Mouse (Mus musculus): Measurements from ENCODE around the gene Etnk2. TPM values are rescaled to one million over a fixed set of nuclear protein-coding genes. Genes with fewer than 3 reads are reported as not detected.

Etnk2 gene
- total RNA-seq, 4 experiments from 2014 or later = 6.0 to 34.7 (median 13.4) TPM

DNA sequence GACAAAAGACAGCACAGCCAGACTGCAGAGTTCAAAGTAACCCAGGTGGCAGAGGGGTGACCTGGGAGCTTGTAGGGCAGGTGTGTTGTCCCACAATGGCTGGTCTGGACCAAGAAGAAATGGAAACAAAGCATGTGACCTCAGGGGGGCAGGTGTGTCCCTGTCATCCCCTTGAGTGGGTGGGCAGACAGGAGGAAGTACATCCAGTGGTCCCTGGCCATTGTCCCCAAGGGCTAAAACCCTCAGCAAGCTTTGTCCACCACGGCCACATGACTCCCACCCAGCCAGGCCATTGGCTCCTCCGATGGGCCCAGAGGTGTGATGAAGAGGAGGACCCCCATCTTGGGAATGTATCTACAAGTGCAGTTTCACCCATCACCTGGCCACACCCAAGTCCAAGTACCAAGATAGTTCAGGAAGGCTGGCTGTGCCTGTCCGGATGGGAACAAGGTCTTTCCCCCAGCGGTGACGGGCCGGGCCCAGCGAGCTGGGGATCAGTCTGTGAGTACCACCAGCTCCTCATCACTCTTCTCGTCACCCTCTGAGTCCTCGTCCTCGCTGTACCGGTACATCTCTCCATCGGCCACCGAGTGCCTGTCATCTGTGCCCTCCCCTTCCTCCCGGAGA is 19.9 kb downstream of the Etnk2 start:
- DNase-seq = no peak

DNA sequence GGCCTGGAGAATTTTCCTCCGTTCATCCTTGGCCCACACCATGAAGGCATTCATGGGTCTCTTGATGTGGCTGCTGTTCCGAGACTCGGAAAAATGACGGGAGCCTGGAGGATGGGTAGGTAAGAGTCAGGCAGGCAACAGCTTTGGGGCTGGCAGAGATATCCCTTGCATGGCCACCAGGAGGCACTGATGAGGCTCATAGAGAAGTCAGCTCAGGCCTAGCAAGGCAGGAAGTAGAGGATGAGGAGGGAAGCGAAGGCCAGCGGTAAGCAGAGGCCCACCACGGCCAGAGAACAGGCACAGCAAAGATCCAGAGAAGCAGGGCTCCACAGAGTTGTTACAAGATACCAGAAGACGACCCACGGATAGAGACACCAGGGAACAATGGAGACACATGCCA is 22.1 kb downstream of the Etnk2 start:
- DNase-seq = no peak

DNA sequence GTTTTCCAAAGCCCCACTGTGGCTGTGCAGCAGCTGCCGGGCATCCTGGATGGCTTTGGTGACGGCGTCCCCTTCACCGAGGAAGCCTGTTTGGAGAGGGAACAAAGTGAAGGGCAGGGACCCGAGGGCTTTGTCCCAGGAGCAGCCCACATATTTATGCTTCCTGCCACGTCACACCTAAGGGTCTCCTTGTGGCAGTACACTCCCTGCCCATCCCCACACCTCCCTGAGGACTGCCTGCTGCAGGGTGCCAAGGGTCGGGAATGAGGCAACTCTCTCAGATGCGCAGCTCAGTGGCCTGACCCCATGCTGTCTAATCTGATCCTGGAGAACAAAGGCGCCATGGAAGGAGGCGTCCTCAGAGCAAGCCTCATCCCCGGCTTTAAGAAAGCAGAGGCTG is 22.8 kb downstream of the Etnk2 start:
- DNase-seq = no peak

DNA sequence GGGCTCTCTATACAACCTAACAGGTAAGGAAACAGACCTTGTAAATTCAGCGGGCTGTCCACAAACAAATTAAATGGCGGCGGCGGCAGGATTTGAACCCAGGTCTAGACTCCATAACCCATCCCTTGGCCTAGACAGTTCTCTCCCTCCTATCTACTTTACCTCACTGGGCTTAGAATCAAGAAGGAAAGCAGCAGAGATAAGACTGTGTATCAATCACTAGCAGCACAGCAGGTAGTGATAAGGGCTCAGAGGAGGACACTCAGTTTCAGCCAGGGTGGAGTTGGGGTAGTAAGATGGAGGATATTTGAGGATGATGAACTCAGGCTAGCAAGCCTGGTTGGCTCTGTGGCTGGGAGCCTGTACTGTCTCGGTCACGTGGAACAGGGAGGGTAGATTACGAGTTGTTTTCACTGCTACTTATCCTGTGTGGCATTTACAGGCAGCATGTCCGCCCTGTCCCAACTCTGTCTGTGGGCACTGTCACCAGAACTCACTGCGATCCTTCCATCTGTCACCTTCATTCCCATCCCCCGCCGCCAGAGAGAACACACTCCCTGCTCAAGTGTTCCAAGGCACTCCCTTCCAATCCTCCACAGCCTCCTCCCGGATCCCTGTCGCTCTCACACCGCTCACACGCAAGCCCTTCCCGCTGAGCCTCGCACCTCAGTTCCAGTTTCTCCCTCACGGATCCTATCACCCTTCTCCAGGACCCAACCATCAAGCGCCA is 24.3 kb downstream of the Etnk2 start:
- DNase-seq = no peak

DNA sequence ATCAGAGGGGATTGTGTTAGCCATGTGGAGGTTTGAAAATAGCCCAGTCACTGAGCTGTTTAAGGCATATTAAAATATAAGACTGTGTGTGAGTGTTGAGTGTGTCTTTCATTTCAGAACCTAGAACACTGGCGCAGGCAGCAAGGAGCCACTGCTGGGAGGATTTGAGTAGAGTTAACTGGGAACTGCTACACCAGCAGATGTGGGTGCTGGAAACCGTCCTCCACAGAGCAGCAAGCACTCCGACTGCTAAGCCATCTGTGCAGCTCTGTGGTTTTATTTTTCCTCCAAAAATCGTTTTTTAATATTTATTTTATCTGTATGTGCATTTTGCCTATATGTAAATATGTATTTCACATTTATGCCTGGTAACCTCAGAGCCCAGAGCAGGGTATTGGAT is 31.3 kb downstream of the Etnk2 start:
- DNase-seq = no peak

DNA sequence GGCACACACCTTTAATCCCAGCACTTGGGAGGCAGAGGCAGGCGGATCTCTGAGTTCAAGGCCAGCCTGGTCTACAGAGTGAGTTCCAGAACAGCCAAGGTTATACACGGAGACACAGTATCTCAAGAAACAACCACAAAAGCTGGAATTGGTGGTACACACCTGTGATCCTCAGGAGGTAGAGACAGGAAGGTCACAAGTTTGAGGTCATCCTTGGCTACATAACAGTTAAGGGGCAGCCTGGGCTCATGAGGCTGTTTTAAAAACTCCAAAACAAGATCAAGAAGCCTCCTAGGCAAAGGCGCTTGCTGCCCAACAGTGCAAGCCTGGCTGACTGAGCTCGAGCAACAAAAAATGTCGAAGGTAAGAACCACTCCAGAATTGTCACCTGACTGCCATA is 33.3 kb downstream of the Etnk2 start:
- DNase-seq = no peak

DNA sequence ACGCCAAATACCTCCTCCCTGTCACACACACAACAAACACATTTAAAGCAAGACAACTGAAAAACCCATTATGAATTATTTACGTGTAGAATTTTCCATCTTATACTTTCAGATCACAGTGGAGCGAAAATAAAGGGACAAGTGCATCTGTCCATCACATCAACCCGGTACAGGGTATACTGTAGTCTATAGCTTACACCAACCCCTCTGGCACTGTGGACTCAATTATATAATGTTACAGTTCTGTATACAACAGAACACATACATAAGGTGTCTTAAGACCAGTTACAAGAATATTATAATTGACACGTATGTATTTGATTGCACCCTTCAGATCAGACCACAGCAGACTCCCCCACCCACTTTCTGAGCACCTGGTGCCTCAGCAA is 33.7 kb downstream of the Etnk2 start:
- no peak for DNase-seq

DNA sequence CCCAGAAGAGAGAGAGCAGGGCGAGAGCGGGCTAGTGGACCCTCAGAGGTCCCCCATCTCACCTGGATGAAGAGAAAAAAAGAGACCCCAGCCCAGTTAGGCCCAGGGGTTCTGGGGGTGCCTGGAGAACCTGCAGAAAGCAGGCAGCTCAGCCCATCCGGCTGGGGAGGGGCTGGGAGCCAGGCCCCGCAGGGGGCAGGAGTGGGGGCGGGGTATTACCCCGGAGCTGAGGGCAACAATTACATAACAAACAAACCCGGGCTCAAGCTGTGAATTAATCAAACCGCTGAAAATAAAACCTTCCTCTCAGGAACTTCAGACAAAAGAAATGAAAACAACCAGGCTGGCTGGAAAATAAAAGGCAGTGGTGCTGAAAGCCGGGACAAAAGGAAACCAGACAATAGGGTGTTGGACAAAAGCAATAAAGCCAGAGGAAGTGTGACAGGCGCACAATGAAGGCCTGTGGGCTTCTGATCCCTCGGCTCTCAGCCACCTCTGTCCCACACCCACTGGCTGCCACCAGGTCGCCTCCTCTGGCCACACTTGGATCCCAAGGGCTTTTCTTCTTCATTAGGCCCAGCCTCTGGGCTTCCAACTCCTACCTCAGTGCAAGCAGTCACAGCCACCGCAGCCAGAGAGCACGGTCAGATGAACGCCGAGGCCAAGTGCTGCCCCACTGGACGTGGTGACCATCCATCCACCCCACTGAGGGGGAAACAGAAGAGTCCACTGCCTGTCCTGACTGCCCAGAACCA is 34.3 kb downstream of the Etnk2 start:
- no peak for DNase-seq

DNA sequence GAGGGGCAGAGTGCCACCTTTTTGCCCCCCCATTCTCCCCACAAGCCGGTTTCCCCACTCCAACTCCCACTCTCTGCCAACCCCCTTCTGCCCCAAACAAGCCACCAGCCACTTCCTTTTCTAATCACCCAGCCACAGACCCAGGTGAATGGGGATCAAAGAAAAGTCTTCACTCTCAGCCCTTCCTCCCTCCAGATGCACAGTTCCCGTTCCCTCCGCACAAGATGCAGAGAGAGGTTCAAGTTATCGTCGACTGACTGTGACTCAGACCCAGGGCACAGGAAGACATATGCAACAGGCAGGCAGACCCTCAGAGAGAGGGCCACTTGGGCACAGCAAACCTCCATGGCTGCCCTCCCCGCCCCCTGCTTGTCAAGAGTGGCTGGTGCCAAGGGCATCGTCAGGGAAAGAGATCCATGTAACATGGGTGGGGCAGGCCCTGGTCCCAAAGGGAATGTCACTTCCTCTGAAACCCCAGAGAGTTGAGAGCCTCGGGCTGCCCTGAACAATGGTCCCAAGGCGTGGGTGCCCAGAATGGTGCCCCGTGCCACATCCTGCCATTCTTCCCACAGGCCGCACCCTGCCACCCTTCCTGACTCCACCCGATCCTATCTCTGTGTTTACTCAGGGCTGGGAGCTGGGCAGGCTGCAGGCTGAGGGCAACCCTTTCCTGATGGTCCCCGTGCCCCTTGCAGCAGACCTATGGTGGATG is 36.8 kb downstream of the Etnk2 start:
- no peak for DNase-seq

DNA sequence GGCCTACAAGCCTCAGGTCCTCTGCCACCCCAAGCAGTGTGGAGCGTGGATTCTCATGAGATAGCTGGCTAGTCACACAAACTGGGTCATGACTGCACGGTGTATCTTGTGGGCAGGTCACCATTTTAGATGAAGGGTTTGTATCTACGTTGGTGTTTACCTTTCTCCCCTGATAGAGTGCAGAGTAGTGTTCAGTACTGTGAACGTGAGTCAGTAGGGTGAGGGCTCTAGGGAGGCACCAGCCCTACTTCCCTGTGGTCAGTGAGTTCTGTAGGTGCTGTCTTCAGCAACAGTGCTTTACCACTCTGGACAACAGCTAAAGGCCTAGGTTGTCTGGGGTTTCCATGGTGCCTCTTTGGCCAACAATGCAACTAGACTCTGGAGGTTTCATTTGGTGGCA is 40.6 kb downstream of the Etnk2 start:
- no peak for DNase-seq

DNA sequence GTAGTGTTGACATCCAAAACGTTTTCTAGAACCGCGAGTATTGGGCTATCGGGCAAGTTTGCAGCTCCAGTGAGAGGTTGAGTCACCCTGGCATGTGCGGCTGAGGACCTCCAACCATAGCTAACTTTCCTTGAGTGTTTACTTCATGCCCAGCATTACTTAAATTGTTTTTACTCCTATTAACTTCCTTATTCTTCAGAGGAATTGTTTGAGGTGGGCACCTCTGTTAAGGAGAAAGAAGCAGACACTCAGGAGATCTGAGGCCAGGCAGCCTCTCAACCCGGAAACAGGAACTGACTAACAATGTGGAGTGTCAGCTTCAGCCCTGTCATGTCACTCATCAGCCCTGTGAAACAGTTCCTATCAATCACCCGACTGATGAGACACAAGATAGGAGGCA is 43.2 kb downstream of the Etnk2 start:
- DNase-seq = no peak

DNA sequence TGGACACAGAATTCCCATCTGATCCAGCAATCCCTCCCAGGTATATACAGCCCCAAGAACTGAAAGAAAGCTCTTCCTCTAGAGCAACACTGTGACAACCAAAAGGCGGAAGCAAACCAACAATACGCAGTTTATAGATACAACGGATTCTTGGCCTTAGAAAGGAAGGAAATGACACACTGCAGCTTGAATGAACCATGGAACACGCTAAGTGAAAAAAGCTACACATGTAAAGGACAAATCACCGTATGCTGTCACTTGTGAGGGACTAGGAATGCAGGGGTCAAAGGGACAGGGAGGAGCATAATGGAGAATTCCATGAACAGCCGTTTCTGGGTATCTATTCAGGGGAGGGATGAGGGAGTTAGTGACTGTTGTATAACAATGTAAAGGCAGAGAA is 44.1 kb downstream of the Etnk2 start:
- DNase-seq = no peak

DNA sequence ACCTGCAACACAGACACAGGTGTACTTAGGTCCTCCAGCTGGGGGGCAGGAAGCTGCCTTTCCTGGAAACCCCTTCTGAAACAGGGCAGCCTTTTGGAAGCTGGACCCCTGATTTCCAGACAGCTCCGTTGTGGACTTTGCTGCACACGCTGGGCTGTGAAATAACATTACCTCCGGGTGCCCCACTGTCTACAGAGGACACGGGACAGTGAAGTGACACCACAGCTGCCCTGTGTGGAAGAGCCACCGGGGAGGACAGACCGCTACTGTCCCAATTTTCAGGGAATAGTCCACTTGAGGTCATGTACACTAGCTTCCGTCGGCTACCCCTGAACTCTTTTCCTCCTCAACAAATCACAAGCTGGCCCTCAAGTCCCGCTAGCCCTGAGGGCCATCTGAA is 44.9 kb downstream of the Etnk2 start:
- no peak for DNase-seq

DNA sequence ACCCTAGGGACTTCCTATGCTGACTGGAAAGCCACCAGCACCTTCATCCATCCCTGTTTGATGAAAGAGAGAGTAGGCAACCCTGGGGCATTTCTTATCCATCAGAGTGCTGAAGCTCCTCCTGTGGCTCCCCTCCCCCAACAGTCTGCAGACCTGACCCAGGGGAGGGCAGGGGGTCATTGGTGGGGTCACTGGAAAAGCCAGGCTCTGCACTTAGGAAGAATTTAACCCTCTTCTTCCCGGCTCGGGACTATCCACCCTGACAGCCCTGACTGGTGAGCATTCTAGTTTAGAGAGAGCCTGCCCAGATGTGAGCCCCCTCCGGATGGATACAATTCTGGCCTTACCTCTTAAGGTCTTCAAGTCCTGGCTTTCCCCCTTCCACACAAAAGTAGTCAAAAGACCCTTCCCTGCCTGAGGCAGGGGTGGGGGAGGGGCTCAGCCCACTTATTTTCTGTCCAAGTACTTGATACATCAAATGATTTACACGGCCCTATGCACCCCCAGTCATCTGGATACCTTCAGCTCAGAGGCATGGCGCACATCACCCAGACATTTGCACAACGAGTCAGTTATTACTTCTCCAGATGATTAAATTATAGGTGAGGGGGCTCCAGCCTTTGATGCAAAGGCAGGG is 45.6 kb downstream of the Etnk2 start:
- no peak for DNase-seq

DNA sequence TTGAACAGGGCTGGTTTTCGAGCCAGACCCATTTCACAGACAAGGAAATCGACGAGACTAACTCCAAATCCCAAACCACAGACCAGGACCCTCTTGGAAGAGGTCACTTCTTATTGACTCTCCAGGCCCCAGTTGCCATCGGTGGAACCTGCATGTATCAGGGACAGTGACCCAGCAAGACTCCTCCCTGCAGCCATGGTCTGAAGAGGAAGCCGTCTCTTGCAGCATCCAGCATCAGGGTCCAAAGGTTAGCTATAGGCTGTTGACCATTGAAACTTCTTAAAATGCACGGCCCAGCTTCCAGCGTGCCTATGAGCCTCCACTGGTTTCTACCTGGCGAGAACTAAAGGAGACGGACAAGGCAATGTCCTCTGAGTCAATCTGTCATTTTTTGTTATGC is 46.4 kb downstream of the Etnk2 start:
- DNase-seq = no peak

DNA sequence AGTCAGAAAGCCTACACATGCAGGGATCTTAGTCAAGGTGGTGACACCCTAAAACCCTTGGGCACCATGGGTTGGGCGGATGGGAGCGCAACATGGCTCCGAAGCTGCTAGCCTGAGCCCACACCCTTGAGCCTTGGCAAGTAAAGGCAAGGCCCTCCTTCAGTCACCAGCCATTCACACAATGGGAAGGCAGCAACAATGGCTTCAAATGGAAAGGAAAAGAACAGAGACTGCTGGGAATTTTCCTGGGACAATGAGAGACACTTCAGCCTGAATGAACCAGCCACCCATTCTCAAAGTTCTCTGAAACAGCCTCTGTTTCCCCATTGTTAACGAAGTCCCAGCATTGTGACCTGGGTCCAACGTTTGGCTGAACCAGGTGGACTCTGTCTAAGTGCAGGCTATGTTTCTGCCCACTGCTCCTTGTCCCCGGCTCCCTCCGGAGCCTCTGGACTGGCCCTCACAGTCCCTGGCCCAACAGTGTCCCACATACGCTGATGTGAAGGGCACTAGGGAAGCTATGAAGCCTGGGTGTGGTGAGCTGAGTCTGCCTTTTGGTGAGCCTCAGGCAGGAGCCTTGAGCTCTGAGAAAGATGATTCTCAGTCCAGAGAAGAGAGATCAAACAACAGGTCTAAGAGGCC is 48.3 kb downstream of the Etnk2 start:
- no peak for DNase-seq

DNA sequence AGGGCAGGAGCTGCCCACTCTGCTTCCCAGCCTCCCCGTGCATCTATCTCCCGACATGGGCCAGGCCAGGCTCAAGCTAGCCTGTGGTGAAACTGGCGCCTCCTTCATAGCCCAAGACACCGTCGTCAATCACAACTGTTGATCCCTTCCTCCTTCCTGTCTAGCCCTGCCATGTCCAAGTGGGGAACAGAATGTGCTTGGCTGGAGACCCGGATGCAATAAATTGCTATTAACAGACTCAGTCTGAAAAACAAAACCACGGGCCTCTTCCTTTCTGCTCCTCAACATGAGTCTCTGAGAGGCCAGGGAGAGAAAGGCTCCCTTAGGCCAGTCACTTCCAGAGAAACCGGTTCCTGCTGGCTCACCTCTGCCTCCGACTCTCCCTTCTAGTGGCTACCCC is 49.6 kb downstream of the Etnk2 start:
- no peak for DNase-seq

DNA sequence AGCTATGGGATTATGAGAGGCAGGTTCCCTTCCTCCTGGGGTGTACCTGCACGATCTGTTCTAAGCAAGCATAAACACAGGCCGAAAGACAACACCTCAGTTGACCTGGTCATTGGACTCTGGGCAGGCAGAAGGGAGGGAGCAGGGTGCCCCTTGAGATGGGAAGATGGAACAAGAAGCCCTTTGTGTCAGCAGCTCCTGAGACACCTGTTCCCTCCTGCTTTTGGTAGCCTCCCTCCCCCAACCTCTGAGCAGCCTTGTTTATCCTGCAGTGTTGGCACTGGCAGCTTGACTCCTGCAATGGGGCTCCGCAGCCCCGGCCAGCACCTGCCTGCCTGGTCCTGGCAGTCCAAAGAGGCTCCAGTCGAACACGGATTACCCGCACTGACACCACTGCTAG is 51.7 kb downstream of the Etnk2 start:
- DNase-seq = no peak

DNA sequence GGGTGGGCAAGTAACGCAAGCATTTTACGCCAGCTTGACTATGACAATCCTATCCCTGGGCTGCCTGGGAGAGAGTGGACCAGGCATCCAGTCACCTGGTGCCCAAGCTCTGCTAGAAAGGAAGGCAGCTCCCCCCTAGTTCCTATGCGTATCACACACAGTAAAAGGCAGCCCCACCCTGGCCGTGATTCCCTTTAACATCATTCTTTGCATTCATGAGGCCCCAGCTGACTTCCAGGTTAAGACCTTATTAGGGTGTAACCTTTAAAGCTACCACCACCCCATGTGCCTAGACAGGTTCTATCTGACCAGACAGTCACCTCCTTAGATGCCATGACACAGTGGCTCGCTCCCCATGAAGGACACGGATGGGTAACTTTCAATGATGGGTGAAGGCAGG is 52.1 kb downstream of the Etnk2 start:
- no peak for DNase-seq

DNA sequence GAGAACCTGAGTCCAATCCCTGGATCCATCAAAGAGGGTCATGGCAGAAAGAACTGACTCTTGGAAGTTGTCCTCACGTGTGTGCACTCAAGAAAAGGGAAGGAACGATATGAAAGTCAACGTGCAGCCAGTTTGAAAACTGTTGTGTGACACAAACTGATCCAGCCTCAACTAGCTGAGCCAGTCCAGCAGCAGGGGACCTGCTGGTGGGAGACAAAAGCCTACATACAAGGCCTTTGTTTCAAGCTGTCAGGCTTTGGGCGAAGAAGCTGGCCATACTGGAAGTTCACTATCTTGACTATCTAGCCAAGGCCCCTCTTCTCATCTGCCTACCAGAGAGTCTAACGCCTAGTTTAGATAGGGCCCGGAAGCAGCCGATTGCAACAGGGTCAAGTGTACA is 53.1 kb downstream of the Etnk2 start:
- DNase-seq = no peak

DNA sequence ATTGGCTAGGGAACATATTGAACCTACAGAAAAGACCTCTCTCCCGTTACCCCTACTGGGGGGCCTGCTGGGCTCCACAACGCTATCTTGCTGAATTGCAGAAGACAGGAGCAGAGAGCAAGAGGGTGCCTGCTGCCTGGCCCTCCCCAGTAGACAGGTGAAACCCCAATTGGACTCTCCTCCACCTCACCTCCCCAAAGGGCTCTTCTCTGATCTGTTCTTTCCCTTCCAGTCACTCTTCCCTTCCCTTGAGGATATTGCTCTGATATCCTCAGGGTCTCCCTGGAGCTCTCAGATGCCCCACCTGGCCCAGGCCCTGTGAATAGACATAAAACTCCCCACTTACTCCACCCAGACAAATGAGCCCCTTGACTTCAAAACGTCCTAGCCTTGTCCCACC is 53.7 kb downstream of the Etnk2 start:
- DNase-seq = no peak

DNA sequence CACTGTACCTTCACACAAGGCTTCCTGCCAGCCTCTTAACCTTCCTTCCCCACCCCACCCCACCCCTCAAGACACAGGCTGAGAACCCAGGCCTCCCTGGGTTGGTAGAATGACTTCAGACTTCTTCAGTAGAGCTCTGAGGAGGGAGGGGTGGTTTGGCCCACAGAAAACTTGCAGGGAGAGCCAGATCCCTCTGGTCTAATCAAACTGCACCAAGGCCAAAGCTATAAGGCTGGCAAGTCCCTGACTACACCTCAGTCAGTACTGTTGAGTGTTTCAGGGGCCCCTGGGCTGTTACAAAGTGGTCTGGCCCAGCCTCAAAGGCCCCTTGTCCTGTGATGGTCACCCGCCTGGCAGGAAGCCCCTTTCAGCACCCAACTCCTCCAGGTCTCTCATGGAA is 54.2 kb downstream of the Etnk2 start:
- no peak for DNase-seq
